Mouse (Mus musculus): ENCODE results near the gene Slc31a2.
A peak's percentile ranks its signal among the peaks of the same experiment; 100 is the strongest.
"Not testable (repeated sequence)": the region's sequence is repeated elsewhere in the genome, so short reads cannot be mapped to it uniquely, and the experiment has no call there.

The Slc31a2 gene

DNA sequence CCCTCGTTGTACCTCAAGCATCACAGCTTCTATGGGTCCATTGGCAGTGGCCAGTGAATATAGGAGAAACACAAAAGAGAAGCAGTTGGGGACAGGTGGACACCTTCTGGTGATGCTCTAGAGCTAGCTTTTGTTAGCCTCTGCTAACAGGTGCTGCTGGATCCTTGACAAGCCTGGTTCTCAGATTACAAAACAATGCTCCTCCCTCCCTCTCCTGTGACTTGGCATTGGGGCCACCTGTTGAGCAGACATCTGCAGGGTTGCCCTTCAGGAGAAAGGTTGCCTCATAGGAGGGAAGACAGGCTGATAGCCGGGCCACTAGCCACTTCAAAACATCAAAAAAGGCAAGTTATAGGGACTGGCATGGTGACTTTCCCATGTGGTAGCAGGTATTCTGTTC, at the start of gene Slc31a2:
TSS of gene Slc31a2 (plus strand) at position 287 of the 400 bp plus-strand sequence.
- no peak for DNase-seq (ENCODE audit: inconsistent age in 2 of 2, low spot score in 1 of 2)

- no peak for DNase-seq (ENCODE audit: inconsistent age in 2 of 2, low spot score in 1 of 2)
Observed at GRCm38 (mm10) chr4:62213490-62213889, 48.9 kb upstream of the Slc31a2 start.

- DNase-seq (ENCODE audit: inconsistent age in 2 of 2, low spot score in 1 of 2) = peak; percentile 40 to 79
Observed at GRCm38 (mm10) chr4:62228391-62228790, 34.0 kb upstream of the Slc31a2 start.

GRCm38 (mm10) chr4:62229448-62229847, 32.9 kb upstream of the Slc31a2 start:
- DNase-seq (ENCODE audit: inconsistent age in 2 of 2, low spot score in 1 of 2) = peak in 1 of 2 experiments; percentile 52

GRCm38 (mm10) chr4:62230153-62230552, 32.2 kb upstream of the Slc31a2 start:
- DNase-seq (ENCODE audit: inconsistent age in 2 of 2, low spot score in 1 of 2) = no peak

- DNase-seq (ENCODE audit: inconsistent age in 2 of 2, low spot score in 1 of 2) = peak in 1 of 2 experiments; percentile 32
Observed at GRCm38 (mm10) chr4:62230769-62231168, 31.6 kb upstream of the Slc31a2 start, which contains the start of gene Zfp37. Zfp37 (minus strand) TSS chr4:62231047.

DNA sequence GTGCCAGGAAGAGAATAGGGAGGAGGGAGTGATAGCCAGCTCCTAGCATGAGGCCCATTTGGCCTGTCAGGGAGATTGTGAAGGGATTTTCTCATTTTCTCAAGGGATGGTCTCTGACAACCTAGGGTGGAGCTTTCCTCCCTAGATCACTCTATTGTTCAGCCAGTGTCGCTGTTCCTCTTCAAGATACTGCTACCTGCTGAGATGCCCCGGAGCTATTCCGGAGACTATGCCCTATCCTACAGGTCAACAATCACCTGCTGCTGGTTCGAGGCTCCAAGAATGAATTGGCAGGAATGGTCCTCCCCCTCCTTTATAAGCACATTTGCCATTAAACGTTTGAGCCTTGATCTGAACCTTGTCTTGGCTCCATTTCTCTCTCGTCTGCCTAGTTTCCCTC, 21.8 kb upstream of the Slc31a2 start:
- no peak for DNase-seq (ENCODE audit: inconsistent age in 2 of 2, low spot score in 1 of 2)

DNA sequence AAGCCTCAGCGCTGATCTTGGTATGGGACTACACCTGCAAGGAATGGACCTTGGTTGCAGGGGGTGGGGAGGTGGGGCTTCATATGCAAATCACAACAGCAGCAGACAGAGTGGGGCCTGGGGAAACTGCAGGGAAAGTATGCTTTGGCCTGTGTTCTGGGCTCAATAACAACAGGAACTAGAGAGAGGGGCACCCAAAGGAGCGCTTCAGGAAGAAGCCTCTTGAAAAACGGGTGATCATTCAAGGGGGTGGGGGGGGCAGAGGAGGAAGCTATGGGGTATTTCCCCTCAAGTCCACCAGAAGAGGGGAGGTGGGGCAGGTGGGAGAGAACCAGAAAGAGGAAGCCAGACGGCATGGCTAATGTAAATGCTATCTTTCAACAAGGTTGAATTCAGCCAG, 14.0 kb upstream of the Slc31a2 start:
- DNase-seq (ENCODE audit: inconsistent age in 2 of 2, low spot score in 1 of 2) = no peak

DNA sequence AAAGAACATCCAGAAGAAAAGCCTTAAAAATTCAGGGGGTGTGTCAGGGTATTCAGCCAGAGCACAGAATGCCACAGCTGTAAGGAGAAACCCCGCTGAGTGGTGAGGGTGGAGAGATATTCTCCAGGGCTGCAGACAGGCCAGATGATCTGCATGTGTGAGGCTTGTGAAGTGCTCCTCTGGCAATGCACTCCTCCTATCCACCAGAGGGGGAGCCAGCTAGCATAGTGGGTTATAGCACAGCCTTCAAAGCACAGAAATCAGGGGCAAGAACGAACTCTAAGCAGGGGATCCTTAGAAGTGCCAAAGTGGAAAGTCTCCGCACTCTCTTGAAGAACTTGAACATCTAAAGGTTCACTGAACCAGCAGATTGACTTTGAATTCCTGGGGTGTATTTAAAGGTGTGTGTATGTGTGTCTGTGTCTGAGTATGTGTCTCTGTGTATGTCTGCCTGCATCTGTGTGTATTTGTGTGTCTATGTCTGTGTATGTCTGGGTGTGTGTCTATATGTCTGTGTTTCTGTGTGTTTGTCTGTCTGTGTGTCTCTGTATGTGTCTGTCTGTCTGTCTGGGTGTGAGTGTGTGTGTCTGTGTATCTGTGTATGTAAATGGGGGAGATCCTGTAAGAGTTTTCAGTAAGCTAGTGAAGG, 11.3 kb upstream of the Slc31a2 start:
- DNase-seq (ENCODE audit: inconsistent age in 2 of 2, low spot score in 1 of 2) = no peak

- DNase-seq (ENCODE audit: inconsistent age in 2 of 2, low spot score in 1 of 2) = no peak
Observed at GRCm38 (mm10) chr4:62251776-62252175, 10.6 kb upstream of the Slc31a2 start.

DNA sequence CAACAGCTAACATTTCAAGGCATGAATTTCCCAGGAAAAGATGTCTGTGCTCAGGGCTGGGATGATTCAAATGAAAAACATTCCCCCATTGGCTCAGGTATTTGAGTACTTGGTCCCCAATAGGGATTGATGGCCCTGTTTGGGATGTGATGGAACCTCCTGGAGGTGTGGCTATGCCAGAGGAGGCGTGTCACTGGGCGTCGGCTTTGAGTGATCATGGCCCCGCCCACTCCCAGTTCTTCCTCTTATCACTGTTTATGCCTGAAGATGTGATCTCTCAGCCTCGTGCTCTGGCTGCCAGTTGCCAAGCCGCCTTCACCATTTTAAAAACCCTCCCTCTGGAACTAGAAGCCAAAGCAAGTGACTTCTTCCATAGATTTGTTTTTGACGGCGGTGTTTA, 7.8 kb upstream of the Slc31a2 start:
- no peak for DNase-seq (ENCODE audit: inconsistent age in 2 of 2, low spot score in 1 of 2)

- peak in 1 of 2 experiments; percentile 72 for DNase-seq (ENCODE audit: inconsistent age in 2 of 2, low spot score in 1 of 2)
Observed at GRCm38 (mm10) chr4:62256931-62257330, 5.4 kb upstream of the Slc31a2 start.

DNA sequence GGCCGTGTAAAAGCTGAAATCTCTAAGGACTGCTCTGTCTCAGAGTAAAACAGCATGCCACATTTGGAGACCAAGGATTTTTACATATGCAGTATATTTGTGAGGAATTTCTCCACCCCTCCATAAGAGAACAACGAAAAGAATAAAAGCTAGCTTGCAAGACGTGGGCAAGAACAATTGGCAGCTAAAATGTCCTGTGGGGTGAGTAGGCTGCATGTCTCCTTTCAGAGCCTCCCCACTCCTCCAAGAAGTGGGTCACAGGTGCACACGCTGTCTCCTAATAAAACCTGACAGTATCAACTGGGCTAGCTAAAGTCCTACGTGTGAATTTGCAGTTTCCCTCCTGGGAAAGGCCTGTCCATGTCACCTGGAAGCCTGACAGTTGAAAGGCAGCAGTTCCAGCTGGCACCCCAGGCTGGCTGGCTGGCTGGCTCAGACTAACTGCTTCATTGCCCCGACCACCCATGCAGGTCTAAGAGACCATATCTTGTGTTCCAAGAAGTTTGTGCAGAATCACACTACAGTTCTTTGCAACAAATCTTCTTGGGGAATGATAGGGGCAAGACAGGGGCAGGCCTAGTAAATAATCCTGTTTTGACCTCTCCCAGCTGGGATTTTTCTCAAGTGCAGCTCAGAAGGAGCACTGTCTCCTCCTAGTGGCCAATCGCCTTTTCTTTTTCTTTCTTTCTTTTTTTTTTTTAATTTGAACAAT, 927 bp downstream of the Slc31a2 start:
- DNase-seq (ENCODE audit: inconsistent age in 2 of 2, low spot score in 1 of 2) = peak in 1 of 2 experiments; percentile 62

- DNase-seq (ENCODE audit: inconsistent age in 2 of 2, low spot score in 1 of 2) = peak in 1 of 2 experiments; percentile 47
Observed at GRCm38 (mm10) chr4:62265154-62265836, 2.9 kb downstream of the Slc31a2 start.

DNA sequence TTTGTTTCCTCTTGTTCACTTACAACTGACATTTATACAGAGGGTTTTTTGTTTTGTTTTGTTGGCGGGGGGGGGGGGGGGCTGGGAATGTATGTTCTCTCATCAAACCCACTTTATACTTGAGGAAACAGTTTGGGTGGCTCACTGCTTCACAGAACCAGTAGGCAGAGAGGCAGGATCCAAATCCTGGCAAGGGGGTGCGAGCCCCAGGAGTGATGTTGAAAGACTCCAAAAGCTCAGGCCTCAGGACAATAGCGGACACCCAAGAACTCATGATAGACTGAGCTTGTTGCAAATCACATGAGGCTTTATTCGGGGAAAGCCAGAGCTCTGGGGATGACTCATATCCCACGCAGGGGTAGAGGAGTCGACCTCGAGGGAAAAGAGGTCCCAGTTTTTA, 3.7 kb downstream of the Slc31a2 start:
- DNase-seq (ENCODE audit: inconsistent age in 2 of 2, low spot score in 1 of 2) = not testable (repeated sequence)

DNA sequence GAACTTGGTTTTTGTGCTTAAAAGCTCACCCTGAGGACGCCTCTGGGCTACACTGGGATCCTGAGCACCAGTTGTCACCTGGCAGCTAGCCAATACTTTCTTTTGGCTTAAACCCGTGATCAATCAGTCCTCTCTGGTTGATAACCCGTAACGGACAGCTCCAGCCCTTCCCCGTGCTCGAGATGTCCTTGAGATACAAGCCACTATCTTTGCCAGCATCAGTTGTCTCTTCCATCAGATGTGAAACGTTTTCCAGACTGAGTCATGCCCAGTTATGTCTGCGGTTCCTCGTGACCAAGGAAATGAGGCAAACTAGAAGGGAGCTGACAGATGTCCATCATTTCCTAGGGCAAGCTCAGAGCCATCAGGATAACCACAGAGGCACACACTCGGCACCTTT, 4.7 kb downstream of the Slc31a2 start:
- DNase-seq (ENCODE audit: inconsistent age in 2 of 2, low spot score in 1 of 2) = peak; percentile 64 to 69

GRCm38 (mm10) chr4:62272696-62273095, 10.3 kb downstream of the Slc31a2 start:
- DNase-seq (ENCODE audit: inconsistent age in 2 of 2, low spot score in 1 of 2) = no peak

GRCm38 (mm10) chr4:62273916-62274315, 11.6 kb downstream of the Slc31a2 start:
- DNase-seq (ENCODE audit: inconsistent age in 2 of 2, low spot score in 1 of 2) = no peak

- peak; percentile 34 to 38 for DNase-seq (ENCODE audit: inconsistent age in 2 of 2, low spot score in 1 of 2)
Observed at GRCm38 (mm10) chr4:62274841-62275536, 12.6 kb downstream of the Slc31a2 start.

DNA sequence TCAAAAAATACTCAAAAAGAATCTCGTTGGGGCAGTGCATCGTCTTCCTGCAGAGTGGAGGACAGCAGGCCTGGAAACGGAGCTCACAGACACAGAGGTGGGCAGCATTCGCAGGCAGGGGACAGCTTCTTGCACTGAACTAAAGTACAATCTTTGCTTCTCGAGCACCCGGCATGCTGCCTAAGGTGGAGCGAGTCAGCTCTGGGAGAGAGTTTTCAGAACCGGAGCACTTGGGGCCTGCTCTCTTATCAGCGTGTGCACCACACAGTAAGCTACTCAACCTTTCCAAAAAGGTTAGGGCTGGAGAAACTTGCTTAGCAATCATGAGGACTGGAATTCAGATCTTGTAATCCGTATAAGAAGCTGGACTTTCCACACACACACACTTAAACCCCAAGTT, 14.3 kb downstream of the Slc31a2 start:
- no peak for DNase-seq (ENCODE audit: inconsistent age in 2 of 2, low spot score in 1 of 2)

DNA sequence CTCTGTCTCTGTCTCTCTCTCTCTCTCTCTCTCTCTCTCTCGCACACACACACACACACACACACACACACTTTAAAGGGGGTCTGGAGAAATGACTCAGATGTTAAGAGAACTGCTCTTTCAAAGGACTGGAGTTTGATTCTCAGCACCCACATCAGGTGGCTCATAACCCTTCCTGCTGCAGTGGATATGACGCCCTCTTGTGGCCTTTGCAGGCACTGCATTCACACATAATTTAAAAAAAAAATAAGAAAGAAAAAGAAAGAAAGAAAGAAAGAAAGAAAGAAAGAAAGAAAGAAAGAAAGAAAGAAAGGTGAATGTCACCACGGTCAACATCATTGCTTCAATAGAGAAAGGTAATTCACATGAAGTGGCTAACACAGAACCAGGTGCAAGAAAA, 14.9 kb downstream of the Slc31a2 start:
- no peak for DNase-seq (ENCODE audit: inconsistent age in 2 of 2, low spot score in 1 of 2)
